Mouse (Mus musculus) fibroblast of lung, adult 2 months (primary cell): ENCODE measurements around the gene Lgmn.
A peak's percentile ranks its signal among the peaks of the same experiment; 100 is the strongest.

Experiments
- DNase-seq: peaks from one replicate; pipeline ENCODE4 v3.0.0-alpha.2; 2011; ENCODE audit warnings: low read depth

The Lgmn gene

GRCm38 (mm10) chr12:102439632-102440023 is at the start of gene Lgmn:
Gene Lgmn (minus strand): TSS chr12:102439813.
- DNase-seq: peak; percentile 95

- DNase-seq: no peak
Observed at GRCm38 (mm10) chr12:102484946-102485345, 45.3 kb upstream of the Lgmn start.

GRCm38 (mm10) chr12:102480481-102480880 is 40.9 kb upstream of the Lgmn start:
- DNase-seq: no peak

GRCm38 (mm10) chr12:102474411-102474810 is 34.8 kb upstream of the Lgmn start:
- no peak for DNase-seq

GRCm38 (mm10) chr12:102468894-102469764 is 29.5 kb upstream of the Lgmn start, which contains the start of gene Golga5:
Gene Golga5 (plus strand): TSS chr12:102469135.
- DNase-seq: peak; percentile 91

GRCm38 (mm10) chr12:102468136-102468535 is 28.5 kb upstream of the Lgmn start:
- no peak for DNase-seq

- DNase-seq: no peak
Observed at GRCm38 (mm10) chr12:102464650-102465049, 25.0 kb upstream of the Lgmn start.

- DNase-seq: no peak
Observed at GRCm38 (mm10) chr12:102461177-102461576, 21.6 kb upstream of the Lgmn start.

GRCm38 (mm10) chr12:102460014-102460413 is 20.4 kb upstream of the Lgmn start:
- no peak for DNase-seq

GRCm38 (mm10) chr12:102456467-102457193 is 17.0 kb upstream of the Lgmn start:
- DNase-seq: no peak

- DNase-seq: peak; percentile 98
Observed at GRCm38 (mm10) chr12:102453581-102453980, 14.0 kb upstream of the Lgmn start.

- no peak for DNase-seq
Observed at GRCm38 (mm10) chr12:102451126-102451851, 11.7 kb upstream of the Lgmn start.

GRCm38 (mm10) chr12:102450437-102450836 is 10.8 kb upstream of the Lgmn start:
- DNase-seq: no peak

- DNase-seq: no peak
Observed at GRCm38 (mm10) chr12:102445436-102445835, 5.8 kb upstream of the Lgmn start.

GRCm38 (mm10) chr12:102443676-102444075 is 4.1 kb upstream of the Lgmn start:
- no peak for DNase-seq

GRCm38 (mm10) chr12:102442639-102443038 is 3.0 kb upstream of the Lgmn start:
- no peak for DNase-seq

- DNase-seq: no peak
Observed at GRCm38 (mm10) chr12:102441141-102441540, 1.5 kb upstream of the Lgmn start.

- DNase-seq: no peak
Observed at GRCm38 (mm10) chr12:102440551-102440950, 938 bp upstream of the Lgmn start.

GRCm38 (mm10) chr12:102438983-102439631 is 506 bp downstream of the Lgmn start:
- no peak for DNase-seq

GRCm38 (mm10) chr12:102437952-102438351 is 1.7 kb downstream of the Lgmn start:
- no peak for DNase-seq

- no peak for DNase-seq
Observed at GRCm38 (mm10) chr12:102436939-102437526, 2.6 kb downstream of the Lgmn start.
